Mouse (Mus musculus) C2C12 (cell line): ENCODE results near the gene Spred2. TPM values are rescaled to one million over a fixed set of nuclear protein-coding genes. Genes with fewer than 3 reads are reported as not detected.

Source experiments
- H3K27me3 ChIP-seq: one replicate; pipeline ENCODE4 v1.6.1; 2011; ENCODE audit not compliant: control insufficient read depth, insufficient read depth, insufficient read length
- H3K36me3 ChIP-seq: one replicate; pipeline ENCODE4 v1.6.1; 2011; ENCODE audit not compliant: control insufficient read depth, insufficient read depth
- H3K4me3 ChIP-seq: one replicate; pipeline ENCODE4 v1.5.1; 2011; ENCODE audit warnings: mild to moderate bottlenecking, control low read depth; ENCODE audit not compliant: poor library complexity, insufficient read depth, severe bottlenecking
- H3K79me2 ChIP-seq: one replicate; pipeline ENCODE4 v1.6.1; 2011; ENCODE audit not compliant: control insufficient read depth, insufficient read depth
- H3K79me3 ChIP-seq: one replicate; pipeline ENCODE4 v1.6.1; 2011; ENCODE audit warnings: low read depth, control low read depth
- H3ac ChIP-seq: one replicate; pipeline ENCODE3; 2011; ENCODE audit warnings: low read depth; ENCODE audit not compliant: control insufficient read depth, insufficient read length
- CEBPB ChIP-seq: IDR thresholded peaks from one replicate; pipeline ENCODE4 v1.6.1; 2011; ENCODE audit warnings: low read depth, mild to moderate bottlenecking, control low read depth, moderate library complexity
- CTCF ChIP-seq: IDR thresholded peaks from one replicate; pipeline ENCODE4 v1.5.1; 2011; ENCODE audit not compliant: control insufficient read depth, insufficient read depth, insufficient read length
- FOSL1 ChIP-seq: IDR thresholded peaks from one replicate; pipeline ENCODE4 v1.8.0; 2011; ENCODE audit warnings: mild to moderate bottlenecking, low read length; ENCODE audit not compliant: poor library complexity, insufficient read depth, severe bottlenecking
- MAX ChIP-seq: IDR thresholded peaks from one replicate; pipeline ENCODE4 v1.6.1; 2011; ENCODE audit warnings: mild to moderate bottlenecking, control low read depth
- MYOD1 ChIP-seq: IDR thresholded peaks from one replicate; pipeline ENCODE4 v1.6.1; 2011; ENCODE audit warnings: low read depth; ENCODE audit not compliant: control insufficient read depth, insufficient read length
- MYOG ChIP-seq: IDR thresholded peaks from one replicate; pipeline ENCODE4 v1.6.1; 2011; ENCODE audit not compliant: control insufficient read depth, insufficient read length; ENCODE audit errors: extremely low read depth
- USF1 ChIP-seq: IDR thresholded peaks from one replicate; pipeline ENCODE4 v1.6.1; 2011; ENCODE audit warnings: low read depth, mild to moderate bottlenecking, control low read depth, moderate library complexity
- long read RNA-seq, 2 experiments: library from polyadenylated mRNA; unstranded; transcript quantifications; one replicate each; pipeline ENCODE4 v2.0.0; 2019 to 2020
- polyA plus RNA-seq: library from polyadenylated mRNA; unstranded; fragments of >200 nt; fragmentation: generic; extraction: Trizol; gene quantifications from one replicate; pipeline ENCODE4 v1.2.1, GENCODE M21; 2012; ENCODE audit warnings: missing spikeins

Gene Spred2
- polyA plus RNA-seq, result 22.0 TPM
- long read RNA-seq, experiment 1, result 0 reads
- long read RNA-seq, experiment 2, partial matches to known transcripts, result 0 of 9 reads
- long read RNA-seq, experiment 2, other reads (novel, unspliced or antisense), result 7 of 9 reads

DNA sequence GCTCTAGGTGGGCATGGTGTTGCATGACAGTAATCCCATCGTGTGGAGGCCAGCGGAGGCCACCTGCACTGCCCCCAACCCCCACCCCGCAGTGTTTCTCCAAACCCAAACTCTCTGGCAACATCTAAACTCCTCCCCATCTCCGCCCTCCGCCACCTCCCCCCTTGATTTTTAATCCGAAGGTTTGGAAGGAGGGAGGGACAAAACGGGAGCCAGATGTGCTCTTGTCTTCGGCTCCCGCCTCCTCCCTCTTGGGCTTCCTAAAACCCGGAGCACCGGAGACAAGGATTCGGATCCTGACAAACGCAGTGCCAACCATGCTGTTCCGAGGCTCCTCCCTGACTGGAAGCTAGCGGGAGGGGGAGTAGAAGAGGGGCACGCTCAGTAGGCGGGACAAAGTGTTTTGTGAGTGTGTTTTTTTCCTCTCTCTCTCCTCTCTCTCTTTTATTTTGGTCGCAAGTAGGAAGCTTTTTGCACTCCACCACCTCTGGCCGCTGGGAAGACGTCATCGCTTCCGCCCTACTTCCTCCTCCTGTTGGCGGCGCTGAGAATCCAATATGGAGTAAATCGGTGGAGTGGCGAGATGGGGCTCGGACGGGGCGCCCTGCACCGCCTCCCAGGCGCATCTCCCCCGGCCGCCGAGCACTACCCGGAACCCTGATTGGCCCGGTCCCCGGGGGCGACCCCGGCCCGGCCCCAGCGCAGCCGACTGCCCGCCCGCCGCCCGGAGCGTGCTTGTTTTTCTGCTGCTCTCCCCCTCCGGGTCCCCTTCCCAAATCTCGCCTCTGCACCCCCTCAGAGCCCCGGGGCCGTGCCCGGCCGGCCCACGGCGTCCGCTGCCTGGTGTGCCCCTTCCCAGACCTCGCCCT lies at the start of gene Spred2:
Gene Spred2 (plus strand): TSS at position 488 of the 869 bp plus-strand sequence.
- Histone ChIP-seq H3K79me2 (peaks cover 48% of the 10 kb centered on the region), H3K36me3 (no peaks in the 10 kb centered on the region), H3K4me3 (peak within 1 kb of the TSS; percentile 97), H3K79me3 (peaks cover 39% of the 10 kb centered on the region), H3ac (peak within 1 kb of the TSS; percentile 85), H3K27me3 (no peaks in the 10 kb centered on the region)
- TF ChIP-seq MAX (peak; percentile 63), USF1 (no peak)

DNA sequence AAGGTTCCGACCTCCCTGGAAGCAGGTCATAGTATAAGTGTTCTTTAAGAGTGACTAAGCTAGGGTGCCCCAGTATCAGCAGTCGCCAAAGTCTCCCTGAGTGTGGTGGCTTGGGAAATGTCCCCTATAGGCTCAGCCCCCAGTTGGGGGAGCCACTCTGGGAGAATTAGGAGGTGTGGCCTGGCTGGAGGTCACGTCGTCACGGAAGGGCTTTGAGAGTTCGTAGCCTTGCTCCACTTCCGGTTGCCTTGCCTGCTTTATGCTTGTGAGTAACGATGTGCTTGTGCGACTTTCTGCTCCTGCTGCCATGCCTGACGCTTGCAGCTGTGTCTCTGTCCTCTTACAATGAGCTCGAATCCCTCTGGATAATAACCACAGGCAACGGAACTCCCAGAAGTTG lies 48.6 kb upstream of the Spred2 start:
- no peak overlapping the region for H3K4me3 ChIP-seq
- no peaks in the 10 kb centered on the region for H3K79me2 ChIP-seq
- H3K36me3 ChIP-seq, result no peaks in the 10 kb centered on the region
- H3ac ChIP-seq, result no peak overlapping the region
- H3K79me3 ChIP-seq, result no peaks in the 10 kb centered on the region
- H3K27me3 ChIP-seq, result no peaks in the 10 kb centered on the region
- no peak for TF ChIP-seq USF1
- no peak for TF ChIP-seq CTCF
- TF ChIP-seq CEBPB, result no peak
- no peak for TF ChIP-seq MAX
- TF ChIP-seq FOSL1, result no peak
- TF ChIP-seq MYOD1, result no peak
- TF ChIP-seq MYOG, result no peak

GRCm38 (mm10) chr11:19875964-19876363 lies 48.2 kb upstream of the Spred2 start:
- no peaks in the 10 kb centered on the region for H3K36me3 ChIP-seq
- H3ac ChIP-seq, result no peak overlapping the region
- TF ChIP-seq CTCF (no peak), USF1 (peak; percentile 7)
- no peaks in the 10 kb centered on the region for H3K27me3 ChIP-seq
- no peaks in the 10 kb centered on the region for H3K79me3 ChIP-seq
- no peaks in the 10 kb centered on the region for H3K79me2 ChIP-seq
- H3K4me3 ChIP-seq, result no peak overlapping the region

DNA sequence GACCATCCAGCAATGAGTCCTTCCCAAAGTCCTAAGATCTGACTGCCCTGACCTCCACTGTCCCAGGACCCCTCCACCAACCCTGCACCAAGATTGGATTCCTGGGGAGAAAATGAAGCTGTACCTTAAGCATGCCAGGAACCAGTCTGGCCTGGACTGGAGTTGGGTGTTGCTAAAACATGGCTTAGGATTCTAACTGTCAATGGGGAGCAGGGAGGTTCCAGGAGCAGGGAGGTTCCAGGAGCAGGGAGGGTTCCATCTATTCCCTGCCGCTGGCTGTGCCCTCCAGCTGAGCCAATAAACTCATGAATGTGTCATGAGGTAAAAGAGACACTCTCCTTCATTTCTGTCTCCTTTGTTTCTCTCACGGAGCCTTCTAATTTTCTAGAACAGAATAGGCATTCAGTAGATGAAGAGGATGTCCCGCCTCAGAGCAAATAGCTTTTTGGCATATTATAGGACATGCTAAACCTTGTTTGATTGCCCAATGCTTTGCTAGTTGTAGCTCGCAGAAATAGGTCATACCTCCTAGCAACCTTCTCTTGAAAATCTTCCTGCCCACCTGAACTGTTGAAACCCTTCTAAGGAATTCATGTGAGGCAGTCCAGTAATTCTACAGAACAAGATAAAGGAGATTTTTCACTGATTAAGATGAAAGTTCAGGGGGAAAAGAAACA lies 46.8 kb upstream of the Spred2 start:
- Histone ChIP-seq H3K27me3 (no peaks in the 10 kb centered on the region), H3K36me3 (no peaks in the 10 kb centered on the region), H3ac (no peak overlapping the region), H3K79me2 (no peaks in the 10 kb centered on the region), H3K79me3 (no peaks in the 10 kb centered on the region), H3K4me3 (no peak overlapping the region)
- no peak for TF ChIP-seq FOSL1
- no peak for TF ChIP-seq MYOD1
- no peak for TF ChIP-seq MYOG
- TF ChIP-seq CTCF, result no peak
- TF ChIP-seq MAX, result no peak
- no peak for TF ChIP-seq CEBPB
- no peak for TF ChIP-seq USF1

- H3ac ChIP-seq, result no peak overlapping the region
- no peaks in the 10 kb centered on the region for H3K36me3 ChIP-seq
- TF ChIP-seq MYOD1, result no peak
- H3K4me3 ChIP-seq, result no peak overlapping the region
- H3K79me2 ChIP-seq, result no peaks in the 10 kb centered on the region
- H3K27me3 ChIP-seq, result no peaks in the 10 kb centered on the region
- H3K79me3 ChIP-seq, result no peaks in the 10 kb centered on the region
These were observed 42.8 kb upstream of the Spred2 start for GRCm38 (mm10) chr11:19881342-19881741.
